Mouse (Mus musculus) erythroblast, embryonic 14.5 days (primary cell): Measurements from ENCODE around the gene S100a5.

Source experiments
- GATA1 ChIP-seq: IDR thresholded peaks from 2 replicates; pipeline ENCODE4 v1.6.1; 2012; ENCODE audit warnings: low read length, inconsistent platforms, mixed read lengths
- TAL1 ChIP-seq: IDR thresholded peaks from 3 replicates; pipeline ENCODE4 v1.6.1; 2012; ENCODE audit warnings: low read length, inconsistent platforms, mixed read lengths

DNA sequence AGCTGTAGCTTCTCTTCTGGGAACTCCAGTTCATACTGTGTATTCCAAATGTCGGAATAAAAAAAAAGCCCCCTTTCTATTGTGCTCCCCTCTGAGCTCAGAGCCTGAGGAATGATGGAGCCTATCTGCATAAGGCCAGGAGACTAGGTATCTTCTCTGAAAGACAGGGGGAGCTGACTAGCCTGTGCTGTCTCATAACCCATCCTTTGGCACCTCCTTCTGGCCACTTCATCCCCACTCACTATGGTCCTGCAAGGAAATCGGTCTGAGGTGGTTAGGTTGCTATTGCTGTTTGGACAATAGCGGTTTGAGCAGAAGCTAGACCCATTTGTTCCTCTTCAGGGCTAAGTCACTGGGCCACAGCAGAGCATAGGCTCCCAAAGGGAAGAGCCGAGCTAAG is 19.5 kb downstream of the S100a5 start:
- TF ChIP-seq TAL1 (no peak), GATA1 (no peak)
